Mouse (Mus musculus) small intestine, adult 2 months (tissue): ENCODE data around the gene Map3k3. TPM values are rescaled to one million over a fixed set of nuclear protein-coding genes. Genes with fewer than 3 reads are reported as not detected.
"Not testable (repeated sequence)": the region's sequence is repeated elsewhere in the genome, so short reads cannot be mapped to it uniquely, and the experiment has no call there.

Experiments used
- H3K27ac ChIP-seq: fragments of 200-500 bp; 2 replicates; pipeline ENCODE4 v1.5.1; 2012; ENCODE audit warnings: low read depth, low read length, control low read depth, inconsistent platforms; ENCODE audit not compliant: insufficient read depth
- H3K27me3 ChIP-seq: fragments of 200-500 bp; 2 replicates; pipeline ENCODE4 v1.6.1; 2012; ENCODE audit warnings: mild to moderate bottlenecking, moderate library complexity, low read length, inconsistent platforms; ENCODE audit not compliant: control insufficient read depth, insufficient read depth
- H3K36me3 ChIP-seq: fragments of 200-500 bp; 2 replicates; pipeline ENCODE4 v1.6.1; 2012; ENCODE audit warnings: mild to moderate bottlenecking, low read length, control low read depth, inconsistent platforms; ENCODE audit not compliant: control insufficient read depth, insufficient read depth
- H3K4me1 ChIP-seq: fragments of 200-500 bp; 2 replicates; pipeline ENCODE4 v1.6.1; 2012; ENCODE audit warnings: low read length, inconsistent platforms, mixed read lengths; ENCODE audit not compliant: control insufficient read depth, insufficient read depth, insufficient read length
- H3K4me3 ChIP-seq: fragments of 200-500 bp; 2 replicates; pipeline ENCODE4 v1.5.1; 2012; ENCODE audit warnings: low read depth, mild to moderate bottlenecking, control low read depth, inconsistent platforms, low read length, moderate library complexity
- CTCF ChIP-seq: fragments of 200-500 bp; IDR thresholded peaks from 2 replicates; pipeline ENCODE4 v1.5.1; 2012; ENCODE audit warnings: low read depth, mild to moderate bottlenecking, control low read depth, inconsistent platforms, low read length, moderate library complexity, mixed read lengths; ENCODE audit not compliant: insufficient replicate concordance, insufficient read length; ENCODE audit errors: extremely low read depth
- POLR2A ChIP-seq: fragments of 200-500 bp; IDR thresholded peaks from 2 replicates; pipeline ENCODE4 v1.6.1; 2012; ENCODE audit warnings: low read depth, mild to moderate bottlenecking, control low read depth, inconsistent platforms, low read length, moderate library complexity
- WGBS: fragments of 180-500 bp; shearing (Covaris S2); methylation state at CpG from one replicate; pipeline ENCODE4 v1.1.7; 2018; 5-methylcytosine and 5-hydroxymethylcytosine counted together
- polyA plus RNA-seq: library from polyadenylated mRNA; depleted of rRNA; stranded (reverse); fragments of >200 nt; gene quantifications from 2 replicates; pipeline ENCODE4 v1.2.3, GENCODE M21; 2012

The Map3k3 gene
- polyA plus RNA-seq, 1 experiment: 15.1 TPM

DNA sequence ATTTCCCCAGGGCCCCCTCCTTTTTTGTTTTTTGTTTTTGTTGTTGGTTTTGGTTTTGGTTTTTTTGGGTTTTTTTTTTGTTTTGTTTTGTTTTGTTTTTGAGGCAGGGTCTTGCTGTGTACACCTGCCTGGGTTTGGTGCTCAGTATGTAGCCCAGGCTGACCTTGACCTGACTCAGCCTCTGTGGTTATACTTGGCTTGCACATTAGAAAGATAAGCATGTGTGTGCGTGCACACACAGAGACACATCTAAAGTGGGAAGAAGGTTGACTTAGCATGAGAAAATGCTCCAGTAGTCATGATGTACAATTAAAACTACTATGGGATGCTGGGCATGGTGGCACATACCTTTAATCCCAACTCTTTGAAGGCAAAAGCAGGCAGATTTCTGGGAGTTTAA is 23.9 kb upstream of the Map3k3 start:
- H3K27me3 ChIP-seq: no peaks in the 10 kb centered on the region
- peaks cover 11% of the 10 kb centered on the region; the same call in 1 of the 2 replicates for H3K4me1 ChIP-seq
- no peak overlapping the region for H3K27ac ChIP-seq
- H3K4me3 ChIP-seq: no peak overlapping the region
- WGBS: 76% methylated on average over 1 of the region's 1 CpGs
- TF ChIP-seq POLR2A: no peak
- no peak for TF ChIP-seq CTCF
- peaks cover 17% of the 10 kb centered on the region for H3K36me3 ChIP-seq

GRCm38 (mm10) chr11:106061311-106061710 is 23.1 kb upstream of the Map3k3 start:
- Histone ChIP-seq H3K4me3 (no peak overlapping the region), H3K27ac (no peak overlapping the region), H3K36me3 (peaks cover 17% of the 10 kb centered on the region), H3K27me3 (no peaks in the 10 kb centered on the region), H3K4me1 (peaks cover 5% of the 10 kb centered on the region; the same call in 1 of the 2 replicates)
- WGBS: 83% methylated on average over 1 of the region's 1 CpGs
- TF ChIP-seq CTCF (no peak), POLR2A (no peak)

DNA sequence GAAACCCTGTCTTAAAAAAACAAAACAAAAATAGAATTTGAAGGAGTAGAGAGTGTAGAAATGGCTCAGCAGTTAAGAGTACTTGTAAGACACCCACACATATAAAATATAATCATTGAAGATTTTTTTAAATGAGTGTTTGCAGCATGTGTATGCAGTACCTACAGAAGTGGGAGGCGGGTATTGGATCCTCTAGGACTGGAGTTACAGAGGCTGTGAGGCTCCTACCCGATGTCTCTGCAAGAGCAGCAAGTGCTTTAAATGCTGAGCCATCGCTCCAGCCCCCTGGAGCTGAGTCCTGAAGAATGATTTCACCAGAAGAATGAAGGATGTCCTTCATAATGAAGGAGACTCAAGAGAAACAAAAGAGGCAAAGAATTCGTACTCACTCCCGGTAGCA is 20.7 kb upstream of the Map3k3 start:
- no peak for TF ChIP-seq CTCF
- no peak for TF ChIP-seq POLR2A
- no peaks in the 10 kb centered on the region for H3K27me3 ChIP-seq
- peaks cover 4% of the 10 kb centered on the region; the same call in 1 of the 2 replicates for H3K4me1 ChIP-seq
- peaks cover 3% of the 10 kb centered on the region; the same call in 1 of the 2 replicates for H3K36me3 ChIP-seq
- WGBS: 89% methylated on average over 5 of the region's 5 CpGs
- H3K4me3 ChIP-seq: no peak overlapping the region
- no peak overlapping the region for H3K27ac ChIP-seq

DNA sequence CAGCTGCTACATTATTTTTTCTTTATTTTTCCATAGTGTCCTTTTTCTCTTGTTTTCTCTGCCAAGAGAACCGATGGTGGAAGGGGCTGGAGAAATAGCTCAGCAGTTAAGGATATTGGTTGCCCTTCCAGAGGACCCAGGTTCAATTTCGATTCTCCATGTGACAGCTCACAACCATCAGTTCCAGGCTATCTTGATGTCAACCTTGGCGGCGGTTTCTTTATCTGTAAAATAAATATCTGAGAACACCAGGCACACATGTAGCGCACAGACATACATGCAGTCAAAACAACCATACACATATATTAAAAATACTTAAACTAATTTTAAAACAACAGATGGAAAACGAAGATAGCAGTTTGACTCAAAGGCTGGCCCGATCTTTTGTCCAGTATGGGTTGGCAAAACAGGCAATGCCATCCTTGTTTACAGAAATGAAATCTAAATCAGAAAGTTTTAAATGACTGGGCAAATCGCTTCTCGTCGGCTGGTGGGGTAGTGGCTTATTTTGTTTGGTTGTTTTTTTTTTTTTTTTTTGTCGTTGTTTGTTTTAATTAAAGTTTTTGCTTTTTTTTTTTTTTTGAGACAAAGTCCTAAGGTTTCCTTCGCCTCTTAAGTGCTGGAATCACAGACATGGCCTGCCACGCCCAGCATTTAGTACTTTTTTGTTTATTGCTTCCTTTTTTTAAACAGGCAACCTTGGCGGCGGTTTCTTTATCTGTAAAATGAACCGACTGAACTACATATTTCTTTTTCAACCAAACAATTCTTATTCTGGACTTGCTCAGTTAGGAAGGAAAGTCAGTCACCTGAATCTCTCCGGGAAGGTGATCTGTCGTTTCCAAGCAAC is 19.1 kb upstream of the Map3k3 start:
- 21% methylated on average over 18 of the region's 18 CpGs for WGBS
- Histone ChIP-seq H3K27me3 (no peaks in the 10 kb centered on the region), H3K4me3 (peak overlapping the region; percentile 93), H3K4me1 (peaks cover 4% of the 10 kb centered on the region; the same call in 1 of the 2 replicates), H3K36me3 (no peaks in the 10 kb centered on the region), H3K27ac (peak overlapping the region; percentile 45)
- TF ChIP-seq CTCF (no peak), POLR2A (no peak)

GRCm38 (mm10) chr11:106065923-106066571 is 18.4 kb upstream of the Map3k3 start, which contains the start of gene Taco1:
Gene Taco1, plus strand, starts transcription at chr11:106066061.
- peak within 1 kb of the TSS; percentile 90 for H3K27ac ChIP-seq
- H3K4me1 ChIP-seq: peaks cover 4% of the 10 kb centered on the region; the same call in 1 of the 2 replicates
- TF ChIP-seq POLR2A: peak; percentile 89
- peak; percentile 34; the same call in 1 of the 2 replicates for TF ChIP-seq CTCF
- no peaks in the 10 kb centered on the region for H3K27me3 ChIP-seq
- no peaks in the 10 kb centered on the region for H3K36me3 ChIP-seq
- whole genome bisulfite sequencing: under 1% methylated on average over 49 of the region's 49 CpGs
- peak within 1 kb of the TSS; percentile 93 for H3K4me3 ChIP-seq

- 7% methylated on average over 23 of the region's 23 CpGs for whole genome bisulfite sequencing
- peak overlapping the region; percentile 90 for H3K27ac ChIP-seq
- H3K27me3 ChIP-seq, H3K36me3 ChIP-seq, H3K4me1 ChIP-seq: not testable (repeated sequence)
- H3K4me3 ChIP-seq: peak overlapping the region; percentile 93
Measured at GRCm38 (mm10) chr11:106066616-106067015, 17.8 kb upstream of the Map3k3 start.

- no peak for TF ChIP-seq CTCF
- no peak for TF ChIP-seq POLR2A
- Histone ChIP-seq H3K4me3 (no peak overlapping the region), H3K4me1 (no peaks in the 10 kb centered on the region), H3K27me3 (no peaks in the 10 kb centered on the region), H3K27ac (no peak overlapping the region), H3K36me3 (peaks cover 18% of the 10 kb centered on the region)
- 72% methylated on average over 3 of the region's 3 CpGs for WGBS
Measured at GRCm38 (mm10) chr11:106073774-106074173, 10.6 kb upstream of the Map3k3 start.
